Mouse (Mus musculus) frontal cortex, adult 2 months (tissue): ENCODE measurements around the gene Slc24a1. TPM values are rescaled to one million over a fixed set of nuclear protein-coding genes. Genes with fewer than 3 reads are reported as not detected.

Source experiments
- polyA plus RNA-seq: library from polyadenylated mRNA; depleted of rRNA; stranded (reverse); fragments of >200 nt; gene quantifications from 2 replicates; pipeline ENCODE4 v1.2.3, GENCODE M21; 2012; rRNA removed

Gene Slc24a1
- polyA plus RNA-seq, 1 experiment: 0.14 TPM

Other genes with a start within 250 kb of the Slc24a1 start
- 171 and 217 TPM in 2 replicates for gene Rab11a, start 213.8 kb downstream of the Slc24a1 start, polyA plus RNA-seq
- 32.3 and 32.5 TPM in 2 replicates for gene Dennd4a, start 140.3 kb downstream of the Slc24a1 start, polyA plus RNA-seq
- gene Ints14, start 9.3 kb upstream of the Slc24a1 start, polyA plus RNA-seq: 19.2 and 20.4 TPM in 2 replicates
- gene Hacd3, start 70.1 kb upstream of the Slc24a1 start, polyA plus RNA-seq: 140 and 153 TPM in 2 replicates
- 73.5 and 76.7 TPM in 2 replicates for gene Dpp8, start 80.8 kb upstream of the Slc24a1 start, polyA plus RNA-seq
- gene Igdcc4, start 149.9 kb upstream of the Slc24a1 start, polyA plus RNA-seq: 27.7 and 30.9 TPM in 2 replicates
- 2.6 and 3.1 TPM in 2 replicates for gene Igdcc3, start 189.6 kb upstream of the Slc24a1 start, polyA plus RNA-seq
- 3.9 TPM in 2 replicates for gene Parp16, start 243.7 kb upstream of the Slc24a1 start, polyA plus RNA-seq